Mouse (Mus musculus) kidney, adult 2 months (tissue): ENCODE results near the gene Gramd1b.

ENCODE experiments used
- CTCF ChIP-seq: fragments of 200-500 bp; conservative IDR thresholded peaks from 2 replicates; pipeline ENCODE4 v1.5.1; 2011; ENCODE audit warnings: low read depth, mild to moderate bottlenecking, control low read depth, low read length, moderate library complexity, mixed read lengths; ENCODE audit not compliant: insufficient read depth, insufficient read length
- POLR2A ChIP-seq: fragments of 200-500 bp; IDR thresholded peaks from one replicate; pipeline ENCODE4 v1.6.1; 2011; ENCODE audit warnings: low read depth, low read length, control low read depth

GRCm38 (mm10) chr9:40500691-40501090, 30.5 kb downstream of the Gramd1b start:
- TF ChIP-seq CTCF (no peak), POLR2A (no peak)
